Mouse (Mus musculus): ENCODE measurements around the gene Hoxb7.
A peak's percentile ranks its signal among the peaks of the same experiment; 100 is the strongest.

Hoxb7 gene

DNA sequence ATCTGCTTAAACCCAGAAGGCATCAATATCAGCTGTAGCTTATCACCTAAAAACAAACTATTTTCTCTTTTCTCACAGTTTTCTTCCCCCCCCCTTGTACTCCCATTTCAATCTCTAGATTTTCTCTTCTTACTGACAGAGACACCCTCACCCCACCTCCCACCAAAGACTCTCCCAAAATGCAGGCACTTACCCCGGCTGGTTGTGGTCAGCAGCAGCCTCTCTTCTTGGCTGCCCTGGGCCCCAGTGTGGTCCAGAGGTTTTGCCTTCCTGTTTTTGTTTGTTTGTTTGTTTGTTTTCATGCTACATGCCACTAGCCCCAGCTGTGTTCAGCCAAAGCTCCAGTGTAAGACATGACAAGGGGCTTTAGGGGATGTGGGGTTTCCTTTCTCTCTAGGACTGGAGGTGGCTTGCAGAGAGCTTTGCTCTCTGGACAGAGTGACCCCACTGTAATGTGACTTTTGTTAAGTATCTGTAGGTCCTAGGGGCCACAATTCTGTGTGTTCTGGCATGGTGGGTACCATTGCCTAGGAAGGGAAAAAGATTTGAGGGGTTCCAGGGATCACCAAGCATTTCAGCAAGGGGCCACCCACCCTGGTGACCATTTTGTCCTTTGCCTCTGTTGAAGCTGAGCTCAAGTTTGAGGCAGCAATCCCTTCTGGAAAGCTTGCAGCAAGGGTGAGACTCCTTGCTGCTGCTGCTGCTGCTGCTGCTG lies 18.2 kb upstream of the Hoxb7 start:
- no peak for DNase-seq (ENCODE audit: extremely low read depth, low read depth)

DNA sequence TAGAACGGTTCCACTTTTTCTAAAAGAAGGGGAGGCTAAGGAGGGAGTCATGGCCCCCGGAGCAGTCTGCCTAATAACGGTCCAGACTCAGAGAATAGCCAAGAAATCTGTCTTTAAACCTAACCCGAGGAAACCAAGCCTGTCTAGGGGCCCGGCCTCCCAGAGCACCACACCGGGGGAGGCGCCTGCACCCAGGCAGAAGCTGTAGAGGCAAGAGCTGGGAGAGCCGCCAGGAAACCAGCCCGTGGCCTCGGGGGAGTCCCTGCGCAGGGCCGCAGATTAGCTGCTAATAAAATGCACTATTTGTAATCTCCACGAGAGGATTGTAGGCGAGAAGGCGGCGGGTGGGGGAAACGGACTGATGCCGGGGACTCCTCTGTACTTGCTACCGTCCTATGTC lies 16.6 kb upstream of the Hoxb7 start:
- DNase-seq (ENCODE audit: extremely low read depth, low read depth), result no peak

DNA sequence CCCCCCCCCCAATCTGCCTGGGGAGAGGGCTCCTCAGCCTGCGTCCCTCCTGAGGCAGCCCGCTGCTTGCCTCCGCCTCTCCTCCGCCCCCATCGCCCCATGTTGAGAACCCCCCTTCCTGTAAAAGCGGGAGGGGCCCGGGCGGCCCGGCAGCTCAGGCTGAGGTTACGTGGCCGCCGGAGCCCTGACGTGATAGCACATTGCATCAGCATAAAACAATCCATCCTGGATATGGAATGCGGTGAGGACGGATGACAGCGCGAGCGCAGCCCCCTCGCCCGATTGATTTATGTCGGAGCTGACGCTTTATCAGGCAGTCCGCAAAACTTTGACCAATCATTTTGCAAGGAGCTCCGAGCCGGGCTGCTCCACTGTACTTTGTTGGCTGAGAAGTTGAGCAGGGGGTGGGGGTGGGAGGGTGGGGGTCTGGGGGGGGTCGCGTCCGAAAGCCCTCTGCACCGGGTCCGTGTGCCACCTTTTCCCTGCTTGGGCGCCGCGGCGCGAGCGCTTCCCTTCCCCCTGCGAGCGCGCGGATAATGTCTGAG lies 15.4 kb upstream of the Hoxb7 start, which contains the start of gene Hoxb9:
Gene Hoxb9 (plus strand): TSS at position 462 of the 545 bp plus-strand sequence.
- DNase-seq (ENCODE audit: extremely low read depth, low read depth), result no peak

DNA sequence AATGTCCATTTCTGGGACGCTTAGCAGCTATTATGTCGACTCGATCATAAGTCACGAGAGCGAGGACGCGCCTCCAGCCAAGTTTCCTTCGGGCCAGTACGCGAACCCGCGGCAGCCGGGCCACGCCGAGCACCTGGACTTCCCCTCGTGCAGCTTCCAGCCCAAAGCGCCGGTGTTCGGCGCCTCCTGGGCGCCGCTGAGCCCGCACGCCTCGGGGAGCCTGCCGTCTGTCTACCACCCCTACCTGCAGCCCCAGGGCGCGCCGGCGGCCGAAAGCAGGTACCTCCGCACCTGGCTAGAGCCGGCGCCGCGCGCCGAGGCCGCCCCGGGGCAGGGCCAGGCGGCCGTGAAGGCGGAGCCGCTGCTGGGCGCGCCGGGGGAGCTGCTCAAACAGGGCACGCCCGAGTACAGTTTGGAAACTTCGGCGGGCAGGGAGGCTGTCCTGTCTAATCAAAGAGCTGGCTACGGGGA lies 14.8 kb upstream of the Hoxb7 start:
- no peak for DNase-seq (ENCODE audit: extremely low read depth, low read depth)

DNA sequence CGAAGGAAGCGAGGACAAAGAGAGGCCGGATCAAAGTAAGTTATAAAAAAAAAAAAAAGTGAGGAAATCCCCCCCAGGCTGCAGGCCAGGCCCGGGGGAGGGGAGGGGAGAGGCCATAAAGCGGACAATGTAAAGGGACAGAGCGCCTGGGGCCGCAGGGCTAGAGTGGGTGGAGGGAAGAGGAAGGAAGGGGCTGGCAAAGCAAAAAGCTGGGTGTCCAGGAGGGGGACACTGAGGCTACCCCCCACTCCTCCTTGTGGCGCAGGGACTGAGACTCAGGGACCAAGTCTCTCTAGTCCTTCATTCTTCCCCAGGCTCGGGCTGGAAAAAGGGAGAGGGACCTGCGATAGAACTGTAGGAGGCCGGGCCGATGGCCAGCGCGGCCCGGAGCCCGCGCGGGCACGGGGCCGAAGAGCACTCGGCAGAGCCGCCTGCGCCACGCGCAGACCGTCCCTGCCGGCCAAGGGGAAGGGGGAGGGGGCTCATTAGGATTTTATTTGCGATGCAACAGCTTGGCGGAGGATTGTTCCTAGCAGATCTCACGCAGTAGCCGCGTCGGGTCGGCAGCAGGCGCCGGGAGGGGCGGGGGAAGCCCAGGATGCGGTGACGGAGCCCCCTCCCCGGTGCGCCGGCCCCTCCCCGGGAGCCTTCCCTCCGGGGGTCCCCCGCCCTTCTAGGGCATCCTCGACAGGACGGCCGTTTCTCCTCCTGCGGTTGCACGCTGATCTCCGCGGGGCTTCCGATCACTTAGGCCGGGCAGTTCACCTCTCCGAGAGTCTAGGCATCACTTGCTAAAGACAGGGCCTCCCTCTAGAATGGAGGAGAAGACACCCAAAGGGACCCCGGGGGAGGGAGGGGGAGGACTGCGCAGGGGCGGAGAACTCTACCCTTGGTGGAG lies 14.2 kb upstream of the Hoxb7 start:
- DNase-seq (ENCODE audit: extremely low read depth, low read depth), result no peak

DNA sequence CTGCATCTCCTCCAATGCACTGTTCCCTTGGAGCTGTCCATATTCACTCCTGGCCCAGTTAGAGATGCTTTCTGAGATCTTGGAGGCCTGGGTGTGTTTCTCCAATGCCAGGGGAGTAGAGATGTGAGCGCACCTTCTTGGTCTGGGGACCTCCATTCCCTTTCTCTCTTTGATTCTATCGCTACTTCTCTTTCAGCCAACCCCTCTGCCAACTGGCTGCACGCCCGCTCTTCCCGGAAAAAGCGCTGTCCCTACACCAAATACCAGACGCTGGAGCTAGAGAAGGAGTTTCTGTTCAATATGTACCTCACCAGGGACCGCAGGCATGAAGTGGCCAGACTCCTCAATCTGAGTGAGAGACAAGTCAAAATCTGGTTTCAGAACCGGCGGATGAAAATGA lies 12.0 kb upstream of the Hoxb7 start:
- DNase-seq (ENCODE audit: extremely low read depth, low read depth), result no peak

DNA sequence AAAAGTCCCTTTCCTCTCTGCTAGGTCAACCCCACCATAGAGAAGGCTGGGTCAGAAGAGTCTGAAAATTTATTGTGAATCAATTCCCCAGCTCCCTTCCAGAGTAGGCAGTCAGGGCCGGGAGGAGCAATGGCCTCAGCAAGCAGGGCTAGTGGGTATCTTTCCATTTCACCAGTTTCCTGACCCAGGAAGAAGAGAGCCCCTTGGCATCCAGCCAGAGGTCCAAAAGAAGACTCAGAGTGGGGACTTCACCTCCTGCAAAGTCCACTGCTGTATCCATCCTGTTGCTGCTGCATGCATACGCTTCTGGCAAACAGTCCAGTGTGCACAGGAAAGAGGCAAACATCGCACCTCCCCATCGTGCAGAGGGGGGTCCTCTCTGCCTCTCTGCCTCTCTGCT lies 10.5 kb upstream of the Hoxb7 start:
- DNase-seq (ENCODE audit: extremely low read depth, low read depth), result no peak

DNA sequence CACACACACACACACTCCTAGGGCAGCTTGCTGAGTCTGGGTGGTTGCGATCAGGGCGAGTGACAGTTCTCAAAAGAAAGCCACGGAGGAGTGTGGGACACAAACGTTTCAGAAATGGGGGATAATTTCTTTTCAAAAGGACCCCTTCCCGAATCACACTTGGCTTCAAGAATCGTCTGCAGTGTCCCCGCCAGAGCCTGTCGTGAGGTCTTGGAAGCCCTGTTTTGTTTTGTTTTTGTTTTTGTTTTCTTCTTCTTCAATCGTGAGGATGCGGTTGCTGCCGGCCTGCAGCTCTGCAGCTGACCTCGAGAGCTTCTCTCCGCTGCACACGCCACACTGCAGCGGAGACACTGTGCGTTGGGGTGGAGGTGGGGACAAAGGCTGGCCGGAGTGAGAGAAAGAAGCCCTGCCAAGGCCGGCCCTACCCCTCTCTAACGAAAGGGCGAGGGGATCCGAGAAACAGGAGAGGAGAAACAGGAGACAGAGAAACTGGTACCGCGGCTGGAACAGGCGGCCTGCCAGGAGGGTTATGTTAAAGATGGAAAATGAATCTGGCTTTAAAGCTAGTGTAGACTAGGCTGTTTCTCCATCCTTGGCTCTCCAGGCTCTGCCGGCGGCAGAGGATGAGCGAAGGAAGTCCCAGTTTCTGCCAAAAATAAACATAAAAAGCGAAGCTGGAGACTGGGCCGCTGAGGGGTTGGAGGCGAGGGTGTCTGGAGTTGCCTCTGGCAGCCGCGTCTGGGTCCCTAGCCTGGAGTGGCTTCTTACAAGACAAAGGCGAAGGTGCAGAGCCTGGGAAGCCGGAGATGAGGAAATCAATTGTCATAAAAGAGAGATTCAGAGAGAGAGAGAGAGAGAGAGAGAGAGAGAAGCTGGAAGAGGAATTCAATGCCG lies 9.0 kb upstream of the Hoxb7 start:
- no peak for DNase-seq (ENCODE audit: extremely low read depth, low read depth)

DNA sequence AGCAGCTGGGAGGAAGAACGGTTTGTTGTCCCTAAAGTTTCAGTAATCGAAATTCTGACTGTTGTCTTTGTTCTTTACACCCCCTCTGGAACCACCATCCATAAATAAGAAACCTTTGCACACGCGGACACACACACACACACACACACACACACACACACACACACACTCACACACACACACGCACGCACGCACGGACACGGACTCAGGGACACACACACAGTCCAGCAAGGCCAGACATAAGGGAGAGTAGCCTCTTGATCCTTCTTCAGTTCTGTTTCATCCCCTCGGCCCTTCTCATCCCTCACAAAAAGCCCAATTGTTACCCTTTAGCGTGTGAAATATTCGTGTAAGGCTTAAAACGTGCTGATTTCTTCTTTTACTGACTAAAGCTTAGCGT lies 8.1 kb upstream of the Hoxb7 start:
- no peak for DNase-seq (ENCODE audit: extremely low read depth, low read depth)

DNA sequence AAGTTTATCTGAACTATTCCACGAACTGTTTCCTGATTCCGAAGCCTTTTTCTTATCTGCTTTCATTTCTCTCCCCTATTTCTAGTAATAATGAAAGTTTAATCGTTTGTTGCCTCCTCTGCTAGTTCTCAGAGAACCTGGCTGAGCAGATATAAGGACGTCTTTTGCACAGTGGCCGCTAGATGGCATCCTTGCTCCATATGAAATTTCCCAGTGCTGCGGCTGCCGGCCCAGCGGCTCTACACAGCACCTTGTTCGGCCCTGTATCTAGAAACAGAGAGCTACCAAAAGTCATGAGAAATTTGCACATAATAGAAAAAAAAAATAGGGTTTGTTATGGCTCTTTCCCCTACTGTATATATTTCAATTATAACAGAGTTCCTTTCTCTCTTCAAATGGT lies 7.7 kb upstream of the Hoxb7 start:
- peak; percentile 28 for DNase-seq (ENCODE audit: extremely low read depth, low read depth)

DNA sequence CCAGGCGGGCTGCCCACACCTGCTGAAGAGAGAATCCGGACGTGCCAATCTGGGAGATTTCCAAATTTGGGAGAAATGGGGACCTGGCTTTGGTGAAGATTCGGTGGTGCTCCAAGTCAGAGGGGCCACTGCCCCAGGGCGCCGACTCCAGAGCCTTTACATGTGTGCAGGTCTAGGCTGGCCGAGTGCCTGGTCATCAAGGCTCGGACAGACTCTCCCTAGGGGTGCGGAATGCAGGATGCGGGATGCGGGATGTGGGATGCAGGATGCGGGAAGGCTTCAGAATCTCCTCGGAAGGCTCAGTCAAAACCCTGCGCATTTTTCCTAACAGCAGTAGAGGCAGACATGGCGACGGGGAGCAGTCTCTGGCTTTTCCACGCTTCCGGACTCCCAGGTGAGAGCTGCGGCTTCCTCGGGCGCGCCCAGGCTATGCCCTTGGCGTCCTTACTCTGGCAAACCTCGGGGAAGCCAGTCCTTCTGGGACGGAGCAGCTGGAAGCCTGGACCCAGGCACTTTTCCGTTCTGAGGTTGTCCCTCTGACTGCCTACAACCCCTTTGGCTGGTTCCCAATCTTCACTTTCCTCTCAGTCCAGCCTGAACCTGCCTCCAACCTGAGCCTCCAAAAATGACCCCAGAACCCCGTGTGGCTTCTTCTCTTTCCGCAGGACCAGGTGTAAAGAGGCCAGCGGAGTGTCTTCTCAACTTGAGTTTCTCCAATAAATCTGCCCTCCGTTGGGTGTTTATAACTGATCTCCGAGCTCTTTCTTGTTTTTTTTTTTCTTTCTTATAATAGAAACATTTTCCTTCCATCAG lies 6.8 kb upstream of the Hoxb7 start:
- DNase-seq (ENCODE audit: extremely low read depth, low read depth), result no peak

DNA sequence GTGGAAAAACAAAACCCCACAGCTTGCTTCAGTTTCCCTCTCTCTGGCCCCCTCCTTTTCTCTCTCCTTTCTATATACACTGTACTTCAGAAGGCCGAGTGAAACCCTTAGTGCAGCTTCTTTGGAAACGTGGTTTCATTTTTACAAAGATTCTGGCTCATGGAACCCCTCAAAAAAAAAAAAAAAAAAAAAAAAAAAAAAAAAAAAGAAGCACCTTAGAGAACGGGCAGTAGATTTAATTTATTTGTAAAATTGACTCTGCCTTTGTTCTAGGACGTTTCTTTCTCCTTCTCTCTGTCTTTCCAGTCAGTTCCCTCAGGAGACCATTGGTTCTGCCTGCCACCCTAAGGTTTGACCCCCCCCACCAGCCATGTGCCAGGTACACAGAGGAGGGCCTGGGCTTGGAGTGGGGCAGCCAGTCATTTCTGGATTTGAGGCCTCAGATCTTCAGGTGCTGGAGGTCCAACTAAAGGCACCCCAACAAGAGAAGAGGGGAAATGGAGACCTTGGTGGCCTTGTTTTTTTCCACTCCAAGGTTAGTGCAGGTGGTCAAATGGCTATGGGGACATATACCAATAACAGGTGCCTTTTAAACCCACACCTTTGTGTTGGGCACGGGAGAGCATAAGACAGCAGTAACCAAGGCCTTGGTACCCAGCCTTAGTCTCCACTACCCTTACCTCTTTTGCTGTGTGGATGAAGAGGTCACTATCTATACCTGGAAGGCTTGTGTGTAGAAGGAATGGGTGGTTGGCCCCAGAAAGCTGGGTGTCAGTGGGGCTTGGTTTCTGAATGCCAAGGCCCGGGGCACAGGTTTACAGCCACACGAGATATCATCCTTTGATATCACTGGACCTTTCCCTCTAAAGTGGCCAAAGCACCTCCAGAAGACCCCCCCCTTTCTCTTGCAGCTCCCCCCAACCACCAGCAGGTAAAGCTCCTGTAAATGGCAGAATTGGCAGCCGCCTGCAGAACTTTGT lies 5.7 kb upstream of the Hoxb7 start:
- no peak for DNase-seq (ENCODE audit: extremely low read depth, low read depth)

DNA sequence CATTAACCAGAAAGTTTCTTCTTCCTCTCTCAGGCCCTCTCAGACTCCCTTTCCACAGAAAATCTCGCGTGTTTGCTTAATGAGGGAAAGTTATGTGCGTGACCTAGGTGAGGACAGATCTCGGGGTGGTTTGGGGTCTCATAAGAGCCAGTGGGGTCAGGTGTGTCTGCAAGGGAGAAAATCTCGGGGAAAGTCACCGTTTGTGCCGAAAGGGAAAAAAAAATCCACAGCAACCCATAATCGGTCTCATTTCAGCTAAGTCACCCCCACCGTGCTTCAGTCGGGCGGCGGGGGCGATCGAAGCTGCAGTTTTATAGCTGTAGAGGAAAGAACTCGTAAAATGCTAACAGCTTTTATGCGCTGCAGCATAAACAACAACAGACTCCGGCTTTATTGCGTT lies 5.0 kb upstream of the Hoxb7 start:
- no peak for DNase-seq (ENCODE audit: extremely low read depth, low read depth)

DNA sequence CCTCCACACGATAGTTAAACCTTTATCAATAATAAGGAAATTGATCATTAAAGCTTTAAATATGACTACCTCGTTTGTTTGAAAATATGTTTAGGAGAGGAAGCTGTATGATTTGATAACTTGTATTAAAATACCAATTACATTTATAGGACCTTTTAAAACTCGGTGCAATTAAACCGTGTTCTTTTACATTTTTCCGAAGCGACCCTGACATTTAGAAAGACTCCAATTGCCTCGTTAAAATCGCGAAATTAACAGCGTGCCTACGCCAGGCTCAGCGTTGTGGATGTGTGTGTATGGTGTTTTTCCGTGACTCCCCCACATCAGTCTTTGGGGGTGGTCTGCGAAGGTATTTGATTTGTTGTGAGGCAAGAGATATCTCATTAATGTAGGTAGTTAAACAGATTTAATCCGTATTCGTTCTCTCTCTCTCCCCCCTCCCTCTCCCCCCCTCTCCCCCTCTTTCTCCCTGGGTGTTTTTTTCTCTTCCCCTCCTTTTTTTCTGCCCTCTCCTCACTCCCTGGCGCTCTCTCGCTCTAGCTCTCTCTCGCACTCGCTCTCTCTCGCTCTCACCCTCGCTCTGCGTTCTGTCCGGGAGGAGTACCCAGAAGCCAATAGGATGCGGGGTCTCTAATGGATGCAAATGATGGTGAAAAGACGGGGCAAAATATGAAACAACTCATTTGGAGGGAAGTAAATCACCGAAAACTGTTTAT lies 4.4 kb upstream of the Hoxb7 start, which contains the start of gene Hoxb8:
Gene Hoxb8 (plus strand): TSS at position 51 of the 716 bp plus-strand sequence.
- DNase-seq (ENCODE audit: extremely low read depth, low read depth), result no peak

DNA sequence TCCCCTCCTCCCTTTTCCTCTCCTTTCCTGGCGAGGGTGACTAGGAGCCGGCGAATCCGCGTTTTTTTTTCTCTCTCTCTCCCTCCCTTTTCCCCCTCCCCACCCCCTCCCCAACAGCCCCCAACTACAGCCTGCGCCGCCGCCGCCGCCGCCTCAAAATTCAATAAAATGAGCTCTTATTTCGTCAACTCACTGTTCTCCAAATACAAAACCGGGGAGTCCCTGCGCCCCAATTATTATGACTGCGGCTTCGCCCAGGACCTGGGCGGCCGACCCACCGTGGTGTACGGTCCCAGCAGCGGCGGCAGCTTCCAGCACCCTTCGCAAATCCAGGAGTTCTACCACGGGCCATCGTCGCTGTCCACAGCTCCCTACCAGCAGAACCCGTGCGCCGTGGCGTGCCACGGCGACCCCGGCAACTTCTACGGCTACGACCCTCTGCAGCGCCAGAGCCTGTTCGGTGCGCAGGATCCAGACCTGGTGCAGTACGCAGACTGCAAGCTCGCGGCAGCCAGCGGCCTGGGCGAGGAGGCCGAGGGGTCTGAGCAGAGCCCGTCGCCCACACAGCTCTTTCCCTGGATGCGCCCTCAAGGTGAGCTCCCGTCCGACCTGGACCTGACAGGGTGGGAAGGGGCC lies 3.5 kb upstream of the Hoxb7 start:
- DNase-seq (ENCODE audit: extremely low read depth, low read depth), result no peak

DNA sequence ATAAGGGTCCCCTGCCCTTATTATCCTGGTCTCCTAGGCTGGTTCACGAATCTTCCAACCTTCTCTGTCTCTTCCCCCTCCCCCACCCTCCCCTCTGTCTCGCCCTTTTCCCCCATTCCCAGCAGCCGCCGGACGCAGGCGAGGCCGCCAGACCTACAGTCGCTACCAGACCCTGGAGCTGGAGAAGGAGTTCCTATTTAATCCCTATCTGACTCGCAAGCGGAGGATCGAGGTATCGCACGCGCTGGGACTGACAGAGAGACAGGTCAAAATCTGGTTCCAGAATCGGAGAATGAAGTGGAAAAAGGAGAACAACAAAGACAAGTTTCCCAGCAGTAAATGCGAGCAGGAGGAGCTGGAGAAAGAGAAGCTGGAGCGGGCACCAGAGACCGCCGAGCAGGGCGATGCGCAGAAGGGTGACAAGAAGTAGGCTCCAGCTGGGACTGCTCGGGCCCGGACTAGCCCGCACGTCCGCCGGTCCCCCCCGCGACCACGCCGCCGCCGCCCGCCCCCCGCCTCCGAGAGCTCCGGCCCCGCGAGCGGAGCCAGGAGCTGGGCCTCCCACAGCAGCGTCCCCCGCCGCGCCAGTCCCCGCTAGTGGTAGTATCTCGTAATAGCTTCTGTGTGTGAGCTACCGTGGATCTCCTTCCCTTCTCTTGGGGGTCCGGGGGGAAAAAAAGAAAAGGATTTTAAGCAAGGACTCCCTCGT lies 2.2 kb upstream of the Hoxb7 start:
- no peak for DNase-seq (ENCODE audit: extremely low read depth, low read depth)
